Mouse (Mus musculus): ENCODE results near the gene Polr3e.
"Not testable (repeated sequence)": the region's sequence is repeated elsewhere in the genome, so short reads cannot be mapped to it uniquely, and the experiment has no call there.

The Polr3e gene

DNA sequence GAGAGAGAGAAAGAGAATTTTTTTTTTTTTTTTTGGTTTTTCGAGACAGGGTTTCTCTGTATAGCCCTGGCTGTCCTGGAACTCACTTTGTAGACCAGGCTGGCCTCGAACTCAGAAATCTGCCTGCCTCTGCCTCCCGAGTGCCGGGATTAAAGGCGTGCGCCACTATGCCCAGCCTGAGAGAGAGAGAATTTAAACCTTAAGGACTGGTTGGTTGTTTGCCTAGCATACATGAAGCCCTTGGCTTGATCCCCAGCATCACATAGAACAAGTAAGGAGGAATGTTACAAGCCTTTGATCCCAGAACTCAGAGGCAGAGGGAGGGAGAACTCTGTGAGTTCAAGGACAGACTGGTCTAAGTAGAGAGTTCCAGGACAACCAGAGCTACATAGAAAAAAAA lies 6.3 kb upstream of the Polr3e start:
- not testable (repeated sequence) for DNase-seq (ENCODE audit: low read depth, low spot score)

DNA sequence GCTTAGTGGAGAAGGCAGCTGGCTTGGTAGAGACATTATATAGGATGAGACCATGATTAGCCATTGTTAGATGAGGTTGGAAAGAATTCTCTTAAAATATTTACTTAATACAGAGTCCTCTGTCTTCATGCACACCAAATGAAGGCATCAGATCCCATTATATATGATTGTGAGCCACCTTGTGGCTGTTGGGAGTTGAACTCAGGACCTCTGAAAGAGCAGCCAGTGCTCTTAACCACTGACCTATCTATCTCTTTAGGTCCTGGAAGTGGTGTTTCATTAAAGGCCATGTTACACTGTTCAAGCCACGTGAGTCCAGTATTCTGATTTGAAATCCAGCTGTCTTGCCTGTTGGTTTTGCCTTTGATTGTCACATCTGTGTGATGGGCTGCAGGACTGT lies 4.2 kb upstream of the Polr3e start:
- no peak for DNase-seq (ENCODE audit: low read depth, low spot score)

DNA sequence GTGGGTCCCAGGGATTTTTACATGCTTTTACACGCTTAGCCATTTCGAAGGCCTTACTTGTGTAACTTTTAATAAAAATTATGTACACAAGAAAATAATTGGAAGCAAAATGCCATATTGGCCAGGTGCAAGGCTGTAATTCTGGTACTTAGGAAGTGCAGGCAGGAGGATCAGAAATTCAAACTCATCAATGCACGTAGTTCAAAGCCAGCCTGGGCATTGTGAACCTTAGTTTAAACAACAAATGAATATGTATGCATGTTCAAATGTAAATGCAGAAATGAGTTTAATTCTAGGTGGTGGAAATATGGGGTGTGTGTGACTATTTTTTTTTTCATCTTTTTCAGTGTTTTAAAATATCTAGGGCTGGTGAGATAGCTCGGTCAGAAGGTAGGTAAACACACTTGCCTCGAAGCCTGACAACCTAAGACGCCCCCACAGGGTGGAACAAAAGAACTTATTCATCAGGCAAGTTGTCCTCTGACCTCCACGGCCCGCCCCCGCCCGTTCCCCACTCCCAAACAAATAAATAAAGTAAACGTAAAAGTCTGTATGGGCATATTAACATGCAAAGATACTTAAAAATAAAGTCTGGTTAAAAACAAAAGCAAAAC lies 1.2 kb upstream of the Polr3e start:
- no peak for DNase-seq (ENCODE audit: low read depth, low spot score)

DNA sequence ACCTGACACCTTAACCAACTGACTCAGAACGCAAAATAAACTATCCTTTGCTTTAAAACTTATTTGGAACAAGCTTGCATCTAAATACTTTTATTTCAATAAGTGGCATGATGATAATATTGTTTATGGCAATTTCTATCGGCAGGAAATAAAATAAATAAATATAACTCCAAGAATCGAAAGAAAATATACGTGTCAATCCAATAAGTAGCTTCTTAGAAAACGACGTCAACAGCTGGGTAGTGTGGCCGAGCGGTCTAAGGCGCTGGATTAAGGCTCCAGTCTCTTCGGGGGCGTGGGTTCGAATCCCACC lies 309 bp upstream of the Polr3e start:
- DNase-seq (ENCODE audit: low read depth, low spot score): no peak

DNA sequence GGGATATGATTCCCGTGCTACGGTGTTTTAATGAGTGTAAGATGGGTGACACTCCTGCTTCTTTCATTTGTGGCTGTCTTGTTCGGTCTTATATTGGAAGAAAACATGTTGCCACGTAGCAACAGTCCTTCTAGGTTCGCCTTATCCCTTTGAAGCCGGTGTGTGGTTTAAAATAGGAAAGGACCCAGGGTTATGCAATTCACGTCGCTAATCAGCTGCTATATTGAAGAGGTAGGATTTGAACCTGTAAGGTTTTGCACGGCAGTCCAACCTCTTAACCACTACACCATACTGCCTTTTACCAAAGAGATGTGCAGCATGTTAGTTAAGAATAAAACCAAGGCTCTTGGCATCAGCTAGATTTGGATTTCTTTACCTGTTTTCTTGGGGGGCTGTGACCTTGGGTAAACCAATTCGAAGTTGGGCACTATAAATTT lies 1.0 kb downstream of the Polr3e start:
- DNase-seq (ENCODE audit: low read depth, low spot score): peak; percentile 71

DNA sequence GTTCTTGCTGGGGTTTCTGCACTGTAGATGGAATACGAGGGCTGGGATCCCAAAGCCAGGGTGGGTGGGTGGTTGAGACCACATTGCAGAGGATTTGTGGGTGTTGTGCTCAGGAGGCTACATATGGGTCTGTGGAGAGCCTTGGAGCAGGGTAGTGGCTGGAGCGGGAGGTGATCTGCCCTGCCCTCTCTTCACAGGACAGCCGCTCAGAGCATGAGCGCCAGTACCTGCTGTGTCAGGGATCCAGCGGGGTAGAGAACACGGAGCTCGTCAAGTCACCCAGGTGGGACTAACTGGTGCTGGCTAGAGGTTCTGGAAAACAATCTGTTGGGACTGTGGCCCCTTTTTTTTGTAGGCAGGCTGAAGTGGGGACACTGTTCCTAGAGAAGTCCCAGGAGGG lies 15.6 kb downstream of the Polr3e start:
- no peak for DNase-seq (ENCODE audit: low read depth, low spot score)

DNA sequence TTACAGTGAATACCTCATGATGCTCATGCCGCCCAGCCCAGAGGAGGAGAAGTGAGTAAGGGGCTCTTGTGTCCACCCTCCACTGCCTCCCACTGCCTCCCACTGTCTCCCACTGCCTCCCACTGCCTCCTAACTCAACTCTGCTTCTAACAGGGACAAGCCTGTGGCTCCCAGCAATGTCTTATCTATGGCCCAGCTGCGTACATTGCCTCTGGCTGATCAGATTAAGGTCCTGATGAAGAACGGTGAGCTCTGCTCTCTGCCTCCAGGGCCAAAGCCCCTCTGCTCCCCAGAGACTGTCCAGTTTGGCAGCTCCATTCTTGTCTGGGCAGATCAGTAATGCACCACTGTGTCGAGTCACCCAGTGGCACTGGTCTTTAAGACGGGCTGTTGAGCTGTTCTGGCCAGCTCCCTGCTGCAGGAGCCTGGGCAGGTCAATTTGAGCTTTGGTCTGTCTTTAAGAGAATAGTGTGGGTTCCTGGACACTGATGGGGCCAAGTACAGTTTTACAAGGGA lies 16.2 kb downstream of the Polr3e start:
- DNase-seq (ENCODE audit: low read depth, low spot score): no peak

DNA sequence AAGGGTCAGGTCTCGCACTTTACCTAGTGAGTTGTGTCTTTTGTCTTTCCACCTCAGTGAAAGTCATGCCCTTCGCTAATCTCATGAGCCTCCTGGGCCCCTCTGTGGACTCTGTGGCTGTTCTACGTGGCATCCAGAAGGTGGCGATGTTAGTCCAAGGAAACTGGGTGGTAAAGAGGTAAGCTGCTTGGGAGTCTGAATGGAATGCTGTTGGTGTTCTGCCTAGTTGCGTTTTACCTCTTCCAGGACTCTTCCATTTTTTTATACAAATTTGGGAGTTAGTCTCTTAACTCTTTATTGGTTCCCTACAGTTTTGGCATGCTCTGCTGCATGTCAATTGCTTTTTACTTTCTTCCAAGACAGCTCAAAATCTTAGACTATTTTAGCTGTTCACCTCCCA lies 17.2 kb downstream of the Polr3e start:
- DNase-seq (ENCODE audit: low read depth, low spot score): peak; percentile 48

DNA sequence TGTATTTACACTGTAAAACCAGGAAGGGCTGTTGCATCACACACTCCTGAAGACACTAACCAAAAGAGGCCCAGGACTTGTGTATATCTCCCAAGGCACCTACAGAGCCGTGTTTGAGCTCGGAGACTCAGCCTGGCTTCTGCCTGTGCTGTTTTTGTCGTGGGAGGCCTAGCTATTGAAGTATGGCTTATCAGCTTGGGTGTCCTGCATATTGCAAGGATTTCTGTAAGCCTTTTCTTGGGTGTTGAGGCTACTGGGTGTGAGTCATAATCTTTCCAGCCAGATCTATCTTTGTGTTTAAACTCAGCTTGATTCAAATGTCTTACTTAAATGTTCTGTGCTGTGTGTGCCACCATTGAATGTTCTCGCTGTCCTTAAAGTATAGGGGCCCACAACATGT lies 19.0 kb downstream of the Polr3e start:
- DNase-seq (ENCODE audit: low read depth, low spot score): no peak

DNA sequence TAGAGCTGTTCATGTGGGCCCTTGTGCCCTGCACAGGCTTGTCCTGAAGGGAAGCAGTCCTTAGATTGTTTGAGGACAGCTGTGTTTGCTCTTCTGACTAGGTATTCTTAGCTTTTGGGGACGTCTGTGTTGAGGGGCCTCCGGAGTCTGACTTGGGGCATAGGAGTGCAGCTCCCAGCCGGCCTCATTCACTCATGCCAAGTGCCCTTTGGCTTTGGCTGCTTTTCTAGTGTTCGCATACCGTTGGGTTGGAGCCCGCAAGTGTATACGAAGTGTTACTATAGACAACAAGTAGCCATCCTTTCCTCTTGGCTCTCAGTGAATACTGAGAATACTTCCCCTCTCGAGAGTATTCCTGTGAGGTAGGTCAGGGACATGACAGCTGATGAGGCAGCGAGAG lies 20.7 kb downstream of the Polr3e start:
- DNase-seq (ENCODE audit: low read depth, low spot score): no peak

DNA sequence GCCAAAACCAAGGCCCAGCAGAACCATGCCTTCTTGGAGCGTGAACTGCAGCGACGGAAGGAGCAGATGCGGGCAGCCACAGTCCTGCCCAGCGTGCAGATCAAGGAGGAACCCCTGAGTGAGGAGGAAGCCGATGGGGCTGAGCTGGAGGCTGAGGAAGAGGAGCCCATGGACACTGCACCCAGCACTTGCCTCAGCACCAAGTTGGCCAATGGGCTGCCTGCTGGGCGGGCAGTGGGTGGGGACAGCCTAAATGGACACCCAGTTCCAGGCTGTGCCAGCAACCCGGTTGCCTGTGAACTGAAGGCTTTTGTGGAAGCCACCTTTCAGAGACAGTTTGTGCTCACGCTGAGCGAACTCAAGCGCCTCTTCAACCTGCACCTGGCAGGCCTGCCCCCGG lies 22.8 kb downstream of the Polr3e start:
- no peak for DNase-seq (ENCODE audit: low read depth, low spot score)

DNA sequence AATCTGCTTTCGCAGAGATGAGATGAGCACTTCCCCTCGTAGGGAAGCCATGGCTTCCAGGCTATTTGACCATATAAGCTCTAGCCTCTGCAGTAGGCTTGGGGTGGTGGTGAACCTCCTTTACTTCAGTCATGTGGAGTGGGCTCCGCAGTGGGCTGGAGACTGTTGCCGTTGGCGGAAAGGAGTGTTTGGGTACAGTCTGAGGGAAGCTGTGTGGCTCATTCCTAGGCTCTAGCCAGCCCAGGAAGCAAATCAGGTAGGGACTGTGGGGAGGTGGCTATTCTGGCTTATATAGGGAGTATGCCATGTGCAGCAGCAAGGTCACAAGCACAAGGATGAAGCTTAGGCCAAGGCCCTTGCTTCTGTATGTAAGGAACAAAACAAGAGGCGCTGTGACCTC lies 23.7 kb downstream of the Polr3e start:
- no peak for DNase-seq (ENCODE audit: low read depth, low spot score)

DNA sequence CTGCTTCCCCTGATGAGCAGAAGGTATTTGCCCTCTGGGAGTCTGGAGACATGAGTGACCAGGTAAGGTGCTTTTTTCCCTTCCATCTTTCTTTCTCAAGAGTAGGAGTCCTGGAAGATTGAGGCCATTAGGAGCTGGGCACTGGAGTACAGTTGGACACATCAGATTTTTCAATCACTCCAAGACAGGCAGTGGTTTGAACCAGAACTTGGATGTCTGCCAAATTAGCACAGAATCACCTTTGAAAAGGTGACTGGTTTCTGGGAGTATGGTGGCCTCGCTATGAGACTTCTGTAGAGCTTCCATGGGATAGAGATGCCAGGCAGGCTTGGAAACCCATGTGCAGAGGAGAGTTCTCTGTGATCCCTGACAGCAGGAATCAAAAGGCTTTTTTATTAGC lies 25.0 kb downstream of the Polr3e start:
- DNase-seq (ENCODE audit: low read depth, low spot score): no peak

DNA sequence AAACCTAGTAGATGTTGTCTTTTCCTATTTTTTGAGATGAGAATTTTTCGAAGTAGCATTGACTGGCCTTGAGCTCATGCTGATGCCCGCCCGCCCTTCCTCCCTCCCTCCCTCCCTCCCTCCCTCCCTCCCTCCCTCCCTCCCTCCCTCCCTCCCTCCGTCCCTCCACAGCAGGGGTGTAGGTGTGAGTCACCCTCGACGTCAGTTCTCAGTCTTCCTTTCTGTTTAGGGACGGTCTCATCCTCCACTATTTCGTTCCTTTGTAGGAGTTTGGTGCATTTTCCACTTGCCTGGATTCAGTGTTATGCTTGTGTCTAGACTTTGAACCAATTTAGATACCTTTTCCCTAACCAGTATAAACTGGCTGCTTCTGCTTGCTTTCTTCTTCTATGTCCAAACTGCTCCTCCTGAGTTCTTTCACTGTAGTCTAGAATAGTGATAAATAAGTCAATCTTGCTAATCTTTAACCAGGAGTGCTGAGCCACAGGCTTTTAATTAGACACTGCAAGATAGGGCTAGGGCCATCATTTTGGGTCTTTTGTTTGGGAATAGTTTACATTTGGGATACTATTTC lies 26.5 kb downstream of the Polr3e start:
- DNase-seq (ENCODE audit: low read depth, low spot score): no peak

DNA sequence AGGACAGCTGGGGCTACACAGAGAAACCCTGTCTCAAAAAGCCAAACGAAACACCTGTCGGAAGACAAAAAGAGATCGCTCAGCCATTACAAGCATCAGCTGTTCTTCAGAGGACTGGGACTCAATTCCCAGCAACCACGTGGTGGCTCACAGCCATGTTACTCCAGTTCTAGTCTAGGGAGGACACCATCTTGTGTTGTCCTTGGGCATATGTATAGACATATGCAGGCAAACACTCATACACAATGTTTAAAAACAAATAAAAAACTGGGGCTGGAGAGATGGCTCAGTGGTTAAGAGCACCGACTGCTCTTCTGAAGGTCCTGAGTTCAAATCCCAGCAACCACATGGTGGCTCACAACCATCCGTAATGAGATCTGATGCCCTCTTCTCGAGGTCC lies 36.0 kb downstream of the Polr3e start:
- DNase-seq (ENCODE audit: low read depth, low spot score): not testable (repeated sequence)

DNA sequence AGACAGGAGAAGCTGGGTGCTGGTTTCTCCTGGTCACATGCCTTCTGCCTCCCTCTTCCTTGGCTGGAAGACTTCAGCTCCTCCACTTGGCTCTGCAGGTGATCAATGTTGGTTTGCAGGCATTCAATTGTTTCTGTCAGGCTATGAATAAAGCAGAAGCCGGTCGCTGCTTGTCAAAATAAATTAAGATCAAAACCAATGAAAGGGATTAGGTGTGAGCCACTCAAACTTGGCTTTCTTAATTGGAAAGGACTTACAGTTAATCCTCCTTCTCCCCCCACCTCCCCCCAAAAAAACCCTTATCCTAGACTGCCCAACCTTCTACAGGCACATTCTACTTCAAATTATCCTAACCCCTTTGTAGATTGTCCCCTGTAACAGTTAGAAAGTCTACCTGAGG lies 42.6 kb downstream of the Polr3e start:
- DNase-seq (ENCODE audit: low read depth, low spot score): no peak

DNA sequence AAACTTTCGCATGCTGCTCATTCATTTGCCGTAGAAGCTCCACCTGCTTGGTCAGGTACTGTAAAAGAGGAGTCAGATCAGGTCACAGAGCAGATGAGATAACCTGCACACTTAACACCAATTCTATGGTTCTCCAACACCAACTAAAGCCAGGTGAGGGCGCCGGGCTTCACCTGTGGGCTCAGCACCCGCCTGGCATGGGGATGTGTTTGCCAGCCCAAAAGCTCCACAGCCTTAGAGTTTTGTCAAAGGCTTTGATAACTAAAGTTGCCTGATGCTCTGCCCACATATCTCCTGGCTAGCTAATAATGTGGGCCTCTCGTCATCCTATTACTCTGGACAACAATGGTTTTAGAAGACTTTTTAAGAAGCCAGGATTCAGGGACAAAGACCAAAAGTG lies 43.1 kb downstream of the Polr3e start:
- DNase-seq (ENCODE audit: low read depth, low spot score): no peak

DNA sequence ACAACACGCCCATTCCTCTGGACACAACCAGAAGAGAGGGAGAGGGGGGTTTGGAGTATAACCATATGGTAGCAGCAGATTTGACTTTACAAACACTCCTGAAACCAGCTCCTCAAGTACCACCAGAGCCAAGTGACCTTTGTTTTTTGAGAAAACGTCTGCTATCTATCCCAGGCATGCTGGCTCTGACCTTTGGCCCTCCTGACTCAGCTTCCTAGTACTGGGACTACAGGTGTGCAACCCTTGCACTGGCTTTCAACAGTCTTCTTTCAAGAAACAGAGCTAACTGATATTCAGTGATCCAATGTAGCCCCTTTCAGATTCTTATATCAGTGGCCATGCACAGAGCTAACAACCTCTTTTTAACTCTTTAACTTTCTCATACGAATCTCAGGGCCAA lies 44.3 kb downstream of the Polr3e start:
- no peak for DNase-seq (ENCODE audit: low read depth, low spot score)

DNA sequence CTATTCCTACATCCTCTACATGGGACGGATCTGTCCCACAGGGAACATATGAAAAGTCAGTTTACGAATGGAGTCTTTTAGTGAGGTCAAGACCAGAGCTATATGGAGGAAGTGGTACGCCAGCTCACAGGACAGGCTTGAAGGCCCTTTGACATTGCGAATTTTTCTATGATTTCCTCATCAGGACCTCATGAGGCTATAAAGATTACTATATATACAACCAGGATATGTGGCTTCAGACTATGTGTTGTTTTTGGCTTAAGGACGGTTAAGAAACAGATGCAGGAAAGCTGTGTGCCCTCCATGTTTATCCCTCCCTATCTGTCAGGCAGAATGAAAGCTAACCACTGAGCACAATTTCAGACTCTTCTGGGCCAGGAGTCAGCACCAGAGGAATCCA lies 45.6 kb downstream of the Polr3e start:
- no peak for DNase-seq (ENCODE audit: low read depth, low spot score)

DNA sequence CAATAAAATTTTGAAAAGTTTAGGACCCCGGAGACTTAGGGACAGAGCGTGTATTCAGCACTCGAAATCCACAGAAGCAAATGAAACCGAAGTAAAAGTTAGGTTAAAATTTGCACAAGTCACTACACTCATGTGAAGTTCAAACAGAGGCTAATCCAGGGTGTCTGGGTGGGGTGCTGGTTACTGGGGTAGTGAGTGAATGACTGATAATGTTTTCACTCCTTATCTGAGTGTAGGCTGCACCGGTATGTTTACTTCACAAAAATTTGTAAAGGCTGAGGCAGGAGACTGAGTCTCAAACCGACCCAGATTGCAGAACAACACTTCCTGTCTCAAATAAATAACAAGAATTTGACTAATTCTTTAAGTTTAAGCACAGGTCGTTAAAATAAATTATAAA lies 51.7 kb downstream of the Polr3e start:
- DNase-seq (ENCODE audit: low read depth, low spot score): no peak

DNA sequence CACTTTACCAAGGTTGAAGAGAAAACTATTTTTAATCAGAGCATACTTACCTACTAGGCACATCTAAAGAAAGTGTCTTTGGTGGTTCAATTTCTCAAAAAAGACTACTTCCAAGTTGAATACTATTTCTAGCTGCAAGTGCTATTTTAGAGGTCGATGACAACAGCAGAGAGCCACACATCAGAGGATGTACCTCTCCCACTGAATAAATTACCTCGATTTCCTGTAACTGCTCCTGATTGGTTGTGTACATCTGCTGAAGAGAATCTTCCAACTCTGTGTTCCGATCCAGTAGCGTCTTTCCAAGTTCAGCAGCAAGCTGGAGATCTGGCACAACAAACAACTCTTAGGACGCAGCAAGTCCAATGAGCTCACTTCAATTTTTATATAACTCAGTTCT lies 52.6 kb downstream of the Polr3e start:
- no peak for DNase-seq (ENCODE audit: low read depth, low spot score)

DNA sequence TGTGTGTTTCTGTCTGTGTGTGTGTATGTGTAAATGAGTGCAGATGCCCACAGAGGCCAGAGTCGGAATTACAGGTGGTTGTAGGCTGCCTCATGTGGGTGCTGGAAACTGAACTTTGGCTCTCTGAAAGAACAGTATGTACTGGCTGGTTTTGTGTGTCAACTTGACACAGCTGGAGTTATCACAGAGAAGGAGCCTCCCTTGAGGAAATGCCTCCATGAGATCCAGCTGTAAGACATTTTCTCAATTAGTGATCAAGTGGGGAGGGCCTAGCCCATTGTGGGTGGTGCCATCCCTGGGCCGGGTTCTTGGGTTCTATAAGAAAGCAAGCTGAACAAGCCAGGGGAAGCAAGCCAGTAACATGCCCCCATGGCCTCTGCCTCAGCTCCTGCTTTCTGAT lies 54.9 kb downstream of the Polr3e start:
- DNase-seq (ENCODE audit: low read depth, low spot score): not testable (repeated sequence)

DNA sequence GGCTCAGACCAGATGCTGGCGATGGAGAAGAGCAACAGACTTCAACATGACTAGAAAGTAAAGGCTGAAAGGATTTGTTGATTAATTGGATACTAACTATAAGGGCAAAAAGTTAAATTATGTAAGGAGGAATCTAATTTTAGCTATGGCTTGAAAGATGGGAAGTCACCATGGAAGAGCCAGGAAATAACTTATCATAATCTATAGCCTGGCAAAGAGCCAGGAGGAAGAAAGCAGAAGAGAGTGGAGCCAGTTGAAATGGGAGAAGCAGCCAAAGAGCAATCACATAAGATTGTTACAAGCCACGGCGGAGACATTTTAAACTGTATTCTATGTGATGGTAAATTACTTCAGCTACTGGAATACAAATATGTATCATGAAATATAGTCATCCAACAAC lies 56.5 kb downstream of the Polr3e start:
- DNase-seq (ENCODE audit: low read depth, low spot score): no peak

DNA sequence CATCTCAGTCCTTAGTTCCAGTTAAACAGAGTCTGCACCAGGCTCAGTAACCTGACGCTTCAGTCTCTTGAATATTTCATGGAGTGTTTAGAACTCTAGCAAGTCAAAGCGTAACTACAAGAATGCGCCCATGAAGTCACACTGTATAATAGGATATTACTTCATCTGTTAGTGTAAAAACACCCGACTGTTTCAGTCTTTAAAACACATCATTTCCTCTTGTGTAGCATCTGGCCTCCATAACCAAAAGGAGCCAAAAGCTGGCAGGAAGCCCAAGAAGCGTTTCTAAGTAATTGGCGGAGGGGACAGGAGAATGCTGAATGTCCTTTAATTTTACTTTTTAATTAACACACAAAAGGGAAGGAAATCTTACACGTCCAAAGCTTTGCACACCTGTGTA lies 59.5 kb downstream of the Polr3e start:
- no peak for DNase-seq (ENCODE audit: low read depth, low spot score)
